Mouse (Mus musculus) B cell, adult 2 months (primary cell): ENCODE measurements around the gene Gm3164.
"Not testable (repeated sequence)": the region's sequence is repeated elsewhere in the genome, so short reads cannot be mapped to it uniquely, and the experiment has no call there.

Experiments
- DNase-seq, 2 experiments: peaks; one replicate each; pipeline ENCODE4 v3.0.0; 2022

The Gm3164 gene

DNA sequence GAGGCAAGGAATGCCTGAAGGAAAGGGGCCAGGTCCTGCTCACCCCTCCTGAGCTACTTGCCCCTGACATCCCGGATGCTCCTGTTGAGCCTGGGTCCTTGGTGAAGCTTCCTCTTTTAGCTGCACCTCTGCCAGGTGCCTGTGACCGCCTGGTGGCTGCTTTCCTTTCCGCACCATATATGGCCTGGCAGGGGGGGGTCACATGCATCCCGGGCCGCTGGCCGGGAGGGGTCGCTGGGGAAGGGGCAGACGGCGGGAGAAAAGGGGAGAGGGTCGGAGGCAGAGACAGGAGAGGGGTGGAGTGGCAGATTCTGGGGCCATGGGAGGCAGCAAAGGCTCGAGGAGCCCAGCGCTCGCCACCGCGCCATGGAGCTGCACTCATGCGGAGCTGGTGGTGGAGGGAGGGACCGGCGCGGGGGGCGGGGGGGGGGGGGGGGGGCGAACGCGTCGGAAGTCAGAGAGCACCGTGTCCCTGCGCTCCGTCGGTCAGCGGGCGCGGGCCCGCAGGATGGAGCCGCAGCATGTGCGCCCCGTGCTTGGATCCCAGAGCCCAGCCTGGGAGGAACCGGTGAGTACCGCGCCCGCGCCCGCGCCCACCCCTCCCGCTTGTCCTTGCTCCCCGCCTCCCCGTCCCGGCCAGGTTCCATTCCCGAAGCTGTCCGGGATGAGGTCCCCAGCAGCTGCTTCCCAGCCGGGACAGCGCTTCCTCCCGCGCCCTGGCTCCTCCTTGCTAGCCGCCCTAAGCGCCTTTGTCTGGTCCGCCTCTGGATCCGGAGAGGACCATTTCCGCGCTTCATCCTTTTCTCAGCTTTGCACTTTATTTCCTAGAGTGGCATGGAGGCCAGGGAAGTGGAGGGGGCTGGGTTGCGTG is at the start of gene Gm3164:
Gm3164 (plus strand) TSS at position 484 of the 871 bp plus-strand sequence.
- DNase-seq: not testable (repeated sequence)

- not testable (repeated sequence) for DNase-seq
Observed at GRCm38 (mm10) chr14:4368991-4369390, 46.3 kb upstream of the Gm3164 start.

- DNase-seq: not testable (repeated sequence)
Observed at GRCm38 (mm10) chr14:4369691-4370090, 45.6 kb upstream of the Gm3164 start.

DNA sequence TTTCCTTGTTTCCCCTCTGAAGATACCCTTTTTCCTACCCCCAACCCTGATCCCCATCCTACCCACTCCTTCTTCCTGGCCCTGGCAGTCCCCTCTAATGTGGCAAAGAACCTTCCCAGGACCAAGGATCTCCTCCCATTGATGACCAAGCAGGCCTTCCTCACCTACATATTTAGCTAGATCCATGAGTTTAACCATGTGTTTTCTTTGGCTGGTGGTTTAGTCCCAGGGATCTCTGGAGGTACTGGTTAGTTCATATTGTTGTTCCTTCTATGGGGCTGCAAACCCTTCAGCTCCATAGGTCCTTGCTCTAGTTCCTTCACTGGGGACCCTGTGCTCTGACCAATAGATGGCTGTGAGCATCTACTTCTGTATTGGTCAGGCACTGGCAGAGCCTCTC is 37.4 kb upstream of the Gm3164 start:
- not testable (repeated sequence) for DNase-seq

DNA sequence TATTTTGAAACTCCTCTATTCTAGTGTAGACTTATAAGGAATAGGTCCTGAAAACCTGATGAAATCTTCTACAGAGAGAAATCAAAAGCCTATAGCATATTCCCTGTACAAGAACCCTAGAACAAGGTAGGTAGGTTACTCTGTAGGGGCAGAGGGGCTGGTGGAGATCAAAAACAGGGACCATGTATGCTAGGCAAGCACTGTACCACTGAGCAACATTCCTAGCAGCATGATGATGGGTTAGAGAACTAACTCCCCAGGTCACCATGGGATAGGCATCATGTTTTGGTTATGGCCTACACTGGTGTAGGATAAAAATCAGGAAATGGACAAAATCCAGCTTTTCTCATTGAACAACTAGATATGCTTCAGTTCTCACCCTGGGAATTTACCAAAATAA is 29.6 kb upstream of the Gm3164 start:
- not testable (repeated sequence) for DNase-seq

GRCm38 (mm10) chr14:4392841-4393530 is 22.3 kb upstream of the Gm3164 start:
- DNase-seq: not testable (repeated sequence)

GRCm38 (mm10) chr14:4397226-4397625 is 18.0 kb upstream of the Gm3164 start, which contains the start of gene Gm3159:
Gene Gm3159, plus strand, starts transcription at chr14:4397526.
- DNase-seq: not testable (repeated sequence)

DNA sequence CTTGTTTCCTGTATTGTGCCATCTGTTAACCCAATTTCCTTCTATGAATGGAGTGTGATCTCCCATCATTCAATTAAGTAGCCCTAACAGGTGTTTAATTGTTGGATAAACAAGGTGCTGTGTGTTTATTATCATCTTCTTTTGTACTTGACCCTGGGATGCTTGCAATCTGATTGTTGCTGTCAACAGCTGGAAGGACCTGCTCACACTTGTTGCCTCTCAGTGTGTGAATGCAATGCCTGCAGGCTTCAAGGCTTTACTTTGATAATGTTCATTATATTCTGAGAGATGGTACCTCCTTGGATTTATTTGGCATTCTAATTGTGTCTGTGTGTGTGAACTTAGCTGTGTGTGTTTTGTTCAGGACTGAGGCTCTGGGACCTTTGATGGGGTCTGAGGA is 16.6 kb upstream of the Gm3164 start:
- DNase-seq: not testable (repeated sequence)

- not testable (repeated sequence) for DNase-seq
Observed at GRCm38 (mm10) chr14:4400115-4400789, 15.0 kb upstream of the Gm3164 start.

GRCm38 (mm10) chr14:4401245-4401644 is 14.0 kb upstream of the Gm3164 start:
- DNase-seq: not testable (repeated sequence)

DNA sequence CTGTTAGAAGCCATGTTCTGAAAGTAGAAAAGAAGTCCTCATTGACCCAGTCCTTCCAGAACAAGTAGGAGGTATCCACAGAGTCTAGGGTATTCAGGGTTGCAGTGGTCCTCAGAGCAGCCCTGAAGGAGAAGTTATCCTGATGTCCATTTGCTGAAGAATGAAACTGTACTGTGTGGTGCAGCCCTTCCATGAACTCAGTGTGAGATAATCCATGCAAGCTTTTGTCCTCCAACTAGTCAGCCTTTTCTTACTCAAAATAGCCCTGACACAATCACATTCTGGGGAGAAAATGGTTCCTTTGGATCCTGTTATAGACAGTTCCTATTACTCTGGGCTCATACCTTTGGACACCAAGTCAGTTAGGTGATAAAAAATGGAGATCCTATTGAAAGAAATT is 11.4 kb upstream of the Gm3164 start:
- not testable (repeated sequence) for DNase-seq

DNA sequence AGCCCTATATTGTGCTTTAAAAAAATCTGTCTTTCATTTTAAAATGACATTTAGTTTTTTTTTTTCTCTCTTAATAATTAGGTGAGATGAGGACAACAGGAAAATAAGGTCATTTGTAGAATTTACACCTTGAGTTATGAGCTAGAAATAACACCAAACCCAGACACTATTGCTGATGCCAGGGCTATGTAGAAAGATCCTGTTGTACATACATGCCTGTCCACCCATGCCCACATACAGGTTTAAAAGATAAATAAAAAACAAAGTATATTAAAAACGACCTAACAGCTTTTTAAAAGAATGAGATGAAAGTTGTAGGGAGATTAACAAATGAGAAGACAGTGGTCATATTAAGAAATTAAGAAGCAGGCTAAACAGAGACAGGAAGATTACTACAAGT is 5.3 kb upstream of the Gm3164 start:
- DNase-seq: not testable (repeated sequence)

DNA sequence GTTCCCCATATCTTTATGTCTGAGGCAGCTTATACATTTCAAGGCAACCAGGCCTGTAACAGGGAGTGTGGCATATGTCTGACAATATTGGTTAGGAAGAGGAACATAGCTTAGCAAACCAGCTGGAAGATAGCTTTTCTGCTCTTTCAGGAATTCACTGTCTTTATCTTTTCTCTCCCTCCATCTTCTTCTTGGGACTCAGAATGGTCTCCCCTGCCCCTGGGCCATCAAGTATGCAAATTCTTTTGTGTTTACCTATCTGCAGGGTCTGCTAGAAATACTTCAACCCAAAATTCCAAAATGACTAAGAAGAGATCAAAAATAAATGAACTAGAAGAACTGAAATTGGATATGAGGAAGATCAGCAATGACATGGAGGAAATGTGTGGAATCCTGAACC is 15.4 kb downstream of the Gm3164 start, which contains the start of gene Gm3173:
Gm3173 (plus strand) TSS at position 301 of the 400 bp plus-strand sequence.
- not testable (repeated sequence) for DNase-seq

DNA sequence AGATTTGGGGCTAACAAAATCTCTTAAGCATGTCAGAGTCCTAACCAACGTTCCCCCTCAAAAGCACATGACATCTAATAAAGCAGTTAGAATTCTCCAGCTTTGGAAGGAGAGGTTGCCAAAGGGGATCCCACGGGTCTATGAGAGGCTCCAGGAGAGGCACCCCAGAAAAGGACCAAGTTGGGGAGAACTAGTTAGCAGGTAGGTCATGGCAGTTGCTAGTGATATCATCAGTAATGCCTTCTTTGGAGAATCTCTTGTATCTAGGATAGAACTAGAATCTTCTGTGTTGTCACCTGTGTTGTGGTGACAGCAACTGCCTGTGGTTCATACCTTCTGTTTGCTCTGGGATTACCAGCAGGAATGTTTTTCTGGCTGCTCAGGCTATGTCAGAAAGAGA is 66.2 kb downstream of the Gm3164 start, which contains the start of gene Gm3182:
Gm3182 (plus strand) TSS at position 301 of the 400 bp plus-strand sequence.
- not testable (repeated sequence) for DNase-seq
